Mouse (Mus musculus) skeletal muscle tissue, adult 2 months (tissue): ENCODE data around the gene Trim16.

ENCODE experiments used
- DNase-seq: peaks from one replicate; pipeline ENCODE4 v3.0.0-alpha.2; 2012; ENCODE audit warnings: low read depth, low spot score

Trim16 gene

DNA sequence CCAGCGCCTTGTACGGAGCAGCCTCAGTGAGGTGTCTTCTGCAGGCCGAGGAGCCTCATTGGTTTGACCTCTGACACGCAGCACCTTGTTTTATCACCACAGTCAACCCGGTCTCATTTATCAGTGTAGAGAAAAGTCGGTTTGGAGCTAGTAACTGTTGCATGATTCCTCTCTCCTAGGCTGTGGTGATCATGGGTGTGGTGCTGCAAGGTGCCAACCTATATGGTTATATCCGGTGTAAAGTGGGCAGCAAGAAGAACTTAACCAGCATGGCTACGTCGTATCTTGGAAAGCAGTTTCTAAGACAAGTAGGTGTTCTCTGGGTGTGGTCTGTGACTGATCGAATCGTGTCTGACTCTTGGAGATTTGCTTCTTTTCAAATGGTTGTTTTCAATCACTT lies 71.7 kb downstream of the Trim16 start:
- DNase-seq = no peak
